Mouse (Mus musculus) olfactory bulb, adult 2 months (tissue): Measurements from ENCODE around the gene Nfatc2ip.

Source experiments
- CTCF ChIP-seq: fragments of 200-500 bp; IDR thresholded peaks from 2 replicates; pipeline ENCODE4 v1.5.1; 2012; ENCODE audit warnings: low read depth, mild to moderate bottlenecking, low read length, moderate library complexity; ENCODE audit not compliant: insufficient read depth
- POLR2A ChIP-seq: fragments of 200-500 bp; IDR thresholded peaks from 2 replicates; pipeline ENCODE4 v1.6.1; 2012; ENCODE audit warnings: mild to moderate bottlenecking, low read depth, low read length, moderate library complexity; ENCODE audit not compliant: insufficient read depth

DNA sequence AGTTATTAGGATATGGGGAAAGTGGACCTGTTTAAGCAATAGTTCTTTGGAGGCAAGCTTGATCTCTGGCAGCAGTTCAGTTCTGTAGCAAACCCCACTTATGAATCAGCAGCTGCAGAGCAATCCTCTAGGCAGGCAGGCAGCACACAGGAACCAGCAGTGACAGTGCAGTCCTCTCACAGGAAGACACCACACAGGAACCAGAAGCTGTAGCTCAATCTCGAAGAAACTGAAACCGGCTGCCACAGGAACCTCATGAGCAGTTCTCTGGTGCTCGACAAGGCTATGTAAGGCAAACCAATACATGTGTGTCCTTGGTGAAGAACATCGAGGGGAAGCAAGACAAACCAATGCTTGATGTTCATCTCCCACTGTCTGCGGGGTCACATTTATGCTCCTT, 25.2 kb upstream of the Nfatc2ip start:
- no peak for TF ChIP-seq POLR2A
- no peak for TF ChIP-seq CTCF
